Mouse (Mus musculus) lung, postnatal 36 days (tissue): ENCODE results near the gene Gm10097.
A peak's percentile ranks its signal among the peaks of the same experiment; 100 is the strongest.

Source experiments
- DNase-seq: peaks from one replicate; pipeline ENCODE4 v3.0.0; 2022; ENCODE audit warnings: mixed read lengths

Gm10097 gene

DNA sequence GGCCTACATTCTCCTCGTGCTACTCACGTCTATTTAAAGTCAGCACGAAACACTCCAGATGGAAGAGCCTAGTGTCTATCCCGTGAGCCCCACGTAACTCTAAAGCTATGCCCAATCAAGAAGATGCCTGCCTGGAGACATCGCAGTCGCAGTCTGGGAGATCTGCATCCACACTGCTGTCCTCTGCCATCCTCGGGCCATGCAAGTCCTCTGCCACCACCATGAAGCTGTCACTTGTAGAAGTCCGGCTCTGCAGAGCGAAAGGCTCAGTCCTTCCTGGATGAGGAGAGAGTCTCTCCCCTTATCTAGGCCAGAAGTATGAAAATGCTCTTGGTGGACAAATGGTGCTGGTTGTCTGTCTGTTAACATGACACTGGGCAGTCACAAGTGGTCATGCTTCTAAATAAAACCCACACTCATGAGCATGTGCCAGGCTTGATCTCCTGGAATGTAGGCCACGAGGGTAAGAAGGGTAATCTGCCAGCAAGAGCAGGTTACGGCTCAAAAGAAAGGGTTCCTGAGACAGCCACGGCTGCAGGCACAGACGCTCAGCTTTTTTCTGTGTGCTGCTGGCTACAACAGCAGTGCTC lies at the start of gene Gm10097:
Gene Gm10097 (plus strand): TSS at position 517 of the 590 bp plus-strand sequence.
- DNase-seq: no peak

DNA sequence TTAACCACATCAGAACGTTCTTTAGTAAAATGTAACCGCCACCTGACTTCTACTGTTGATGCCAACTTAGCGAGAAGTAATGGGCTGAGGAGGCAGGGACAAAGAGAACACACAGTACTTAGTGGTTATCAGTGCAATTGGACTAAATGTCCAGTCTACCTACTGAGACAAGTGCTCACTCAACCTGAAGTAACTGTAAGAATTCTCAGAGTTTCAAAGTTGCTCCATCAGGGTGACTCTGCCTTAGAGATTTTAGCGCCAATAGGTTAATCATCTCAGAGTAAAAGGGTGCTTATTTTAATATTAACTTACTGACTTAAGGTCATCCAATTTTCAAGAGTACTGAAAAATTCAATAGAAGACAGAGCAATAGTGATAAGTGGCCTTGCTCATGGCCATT lies 43.1 kb upstream of the Gm10097 start:
- DNase-seq: no peak

DNA sequence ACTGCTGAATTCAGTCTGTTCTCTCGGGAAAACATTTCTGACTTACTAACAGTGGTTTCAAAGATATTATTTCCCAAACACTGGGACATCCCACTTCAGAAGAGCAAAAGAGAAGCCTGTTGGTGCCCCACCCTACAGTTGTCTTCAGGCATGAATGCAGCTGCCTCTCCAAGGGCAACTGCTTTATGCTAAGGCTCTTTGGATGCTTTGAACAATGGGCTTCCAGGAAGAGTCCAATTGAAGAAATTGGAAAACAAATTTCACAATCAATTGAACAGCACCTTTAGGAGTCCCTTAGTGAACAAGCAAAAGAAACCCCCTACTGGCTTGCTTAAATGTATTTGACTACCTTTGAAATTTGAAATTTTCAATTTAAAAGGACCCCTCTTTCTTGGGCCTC lies 41.8 kb upstream of the Gm10097 start:
- DNase-seq: no peak

DNA sequence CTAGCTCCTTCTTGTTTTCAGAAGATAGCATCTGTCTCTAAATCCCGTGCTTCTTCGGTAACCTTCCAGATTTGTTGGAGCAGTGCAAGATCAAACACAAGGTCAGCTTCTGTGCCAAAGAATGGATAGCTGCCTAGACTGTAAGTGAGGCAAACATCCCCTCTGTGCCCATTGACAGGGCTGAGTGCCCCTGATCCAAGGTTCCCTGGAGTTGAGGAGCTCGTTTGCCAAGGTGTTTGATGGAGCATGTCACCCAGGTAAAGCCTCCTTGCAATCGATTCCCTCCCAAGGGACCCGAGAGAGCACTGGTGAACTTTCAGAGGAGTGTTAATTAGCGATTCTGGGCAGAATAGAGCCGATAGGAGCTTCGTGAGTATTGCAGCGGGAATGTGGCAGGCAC lies 40.7 kb upstream of the Gm10097 start:
- no peak for DNase-seq

DNA sequence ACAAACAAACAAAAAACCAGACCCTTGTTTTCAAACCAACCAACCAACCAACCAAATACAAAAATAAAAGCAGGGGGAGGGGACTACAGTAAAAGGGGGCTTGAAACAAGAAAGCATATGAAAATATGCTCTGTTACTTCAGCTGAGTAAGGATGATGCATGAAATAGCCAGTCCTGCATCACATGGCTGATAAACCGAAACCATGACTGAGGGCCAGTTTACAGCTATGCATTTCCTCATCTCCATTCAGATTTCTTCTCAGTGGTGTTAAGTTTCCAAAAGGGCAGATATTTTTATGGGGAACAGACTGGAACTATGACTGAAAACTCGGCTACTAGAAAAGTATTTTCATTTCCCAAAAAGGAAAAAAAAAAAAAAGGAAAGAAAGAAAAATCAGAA lies 39.8 kb upstream of the Gm10097 start:
- DNase-seq: no peak

DNA sequence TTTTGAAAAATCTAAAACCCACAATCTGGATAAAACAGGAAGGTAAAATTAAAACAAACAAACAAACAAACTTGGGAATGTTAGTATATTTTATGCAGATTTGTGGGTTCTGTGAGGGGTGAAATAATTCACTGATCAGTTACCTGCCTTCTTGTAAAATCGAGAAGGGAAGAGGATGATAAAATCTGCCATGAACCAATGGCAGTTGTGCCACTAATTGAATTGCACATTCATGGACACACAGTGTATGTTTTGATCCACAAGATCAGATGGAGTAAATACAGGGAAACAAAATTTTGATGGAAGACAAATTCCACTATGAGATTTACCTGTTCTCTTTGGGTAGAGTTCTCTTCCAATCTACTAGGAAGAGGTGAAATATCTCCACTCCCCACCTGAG lies 39.1 kb upstream of the Gm10097 start:
- DNase-seq: no peak

DNA sequence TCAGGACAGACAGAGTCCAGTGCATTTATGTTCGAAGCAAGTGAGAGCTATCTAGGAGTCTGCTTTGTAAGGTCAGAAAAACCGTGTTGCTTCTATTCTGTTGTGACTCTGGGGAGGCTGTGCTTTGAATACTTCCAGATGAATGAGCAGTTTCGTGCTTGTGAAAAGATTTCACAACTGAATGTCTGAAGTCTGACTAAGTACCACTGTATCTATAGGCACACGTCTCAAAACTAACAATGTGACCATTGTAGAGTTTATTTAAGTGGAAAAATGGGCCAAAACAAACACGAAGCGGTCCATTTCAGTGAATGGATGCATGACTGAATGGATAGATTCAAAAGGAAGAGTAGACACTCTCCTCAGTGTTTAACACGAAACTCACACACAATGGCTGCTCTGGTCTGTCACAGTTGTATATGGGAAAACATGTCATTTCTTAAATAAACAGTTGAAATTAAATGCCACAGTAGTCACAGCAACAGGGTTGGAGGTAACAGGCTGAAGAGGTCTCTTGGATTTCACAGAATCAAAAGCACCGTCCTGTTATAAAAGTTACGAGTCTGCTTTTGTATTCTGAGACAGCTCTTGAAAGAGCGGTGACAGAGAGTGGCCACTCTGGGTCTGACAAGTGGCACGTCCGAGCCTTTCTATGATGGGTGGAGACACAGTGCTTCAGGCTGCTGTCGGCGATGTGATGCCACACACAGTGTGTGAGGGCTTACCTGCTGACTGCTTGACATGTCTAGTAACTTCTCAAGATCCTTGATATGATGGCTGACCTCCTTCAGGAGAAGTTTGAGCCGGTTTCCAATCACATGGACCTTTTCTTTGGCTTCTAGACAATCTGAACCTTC lies 36.6 kb upstream of the Gm10097 start:
- no peak for DNase-seq

DNA sequence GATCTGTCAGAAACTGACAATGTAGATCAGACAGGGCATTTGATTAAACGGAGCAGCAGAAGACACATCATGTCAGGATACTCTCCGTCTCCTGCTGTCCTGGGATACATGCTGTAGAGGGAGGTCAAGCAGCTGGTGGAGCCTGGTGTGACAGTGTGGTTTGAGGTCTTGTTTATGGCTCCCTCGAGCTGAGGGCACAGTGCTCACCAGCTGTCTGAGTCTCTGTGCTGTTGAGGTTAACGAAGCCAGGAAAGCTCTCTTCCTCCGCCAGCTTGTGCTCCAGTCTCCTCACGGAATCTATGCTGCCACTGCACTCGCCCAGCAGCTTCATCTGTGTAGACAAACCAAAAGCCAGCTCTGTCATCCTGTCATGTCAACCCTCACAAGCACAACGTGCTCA lies 27.7 kb upstream of the Gm10097 start:
- peak; percentile 24 for DNase-seq

DNA sequence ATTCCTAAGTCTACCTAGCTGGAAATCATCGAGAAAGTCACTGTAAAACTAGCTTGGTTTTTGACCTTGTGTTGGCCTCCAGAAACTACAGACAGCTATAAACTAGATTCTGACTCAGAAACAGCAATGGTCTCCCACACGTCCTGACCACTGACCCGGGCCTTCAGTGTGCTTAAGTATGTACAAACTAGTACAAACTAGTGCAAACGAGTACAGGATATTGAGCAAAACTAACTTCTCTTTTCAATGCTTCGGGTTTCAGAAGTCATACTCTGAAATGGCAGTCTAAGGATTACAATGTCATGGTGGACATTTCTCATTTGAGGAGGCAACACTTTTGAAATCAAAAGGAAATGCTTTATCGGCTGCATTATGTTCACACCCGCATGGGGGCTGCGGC lies 24.5 kb upstream of the Gm10097 start:
- DNase-seq: no peak

DNA sequence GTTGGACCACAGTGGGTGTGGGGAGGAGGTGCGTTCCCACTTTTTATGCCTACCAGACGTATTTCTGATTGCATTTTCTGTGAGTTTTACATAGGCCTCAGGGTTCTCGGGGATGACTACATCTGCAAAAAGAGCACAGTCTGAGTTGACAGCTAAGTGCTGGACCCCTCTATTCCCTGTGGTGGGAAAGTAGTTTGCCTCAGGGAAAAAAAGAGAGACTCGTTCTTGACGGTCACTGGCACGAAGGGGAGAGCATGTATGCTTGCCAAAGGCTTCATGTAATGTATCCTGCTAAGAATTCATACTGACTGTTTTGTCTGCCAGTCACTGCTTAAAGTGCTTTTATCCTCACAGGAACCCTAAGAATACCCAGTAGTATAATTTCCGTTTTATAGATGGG lies 23.8 kb upstream of the Gm10097 start:
- no peak for DNase-seq

DNA sequence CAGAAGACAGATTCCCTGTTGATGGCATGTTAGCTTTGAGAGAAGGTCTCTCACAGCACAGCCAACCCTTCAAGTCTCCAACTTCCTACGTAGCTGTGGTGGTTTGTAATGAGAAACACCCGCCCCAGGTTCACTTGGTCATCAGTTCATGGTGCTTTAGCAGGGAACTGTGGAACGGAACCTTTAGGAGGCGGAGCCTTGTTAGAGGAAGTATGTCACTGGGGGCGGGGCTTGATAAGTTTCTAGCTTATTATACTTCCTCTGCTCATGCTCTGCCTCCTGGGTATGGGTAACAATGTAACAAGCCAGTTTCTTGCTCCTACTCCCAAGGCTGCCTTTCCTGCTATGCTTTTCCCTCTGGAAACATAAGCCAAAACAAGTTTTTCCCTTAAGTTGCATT lies 23.3 kb upstream of the Gm10097 start:
- peak; percentile 7 for DNase-seq

DNA sequence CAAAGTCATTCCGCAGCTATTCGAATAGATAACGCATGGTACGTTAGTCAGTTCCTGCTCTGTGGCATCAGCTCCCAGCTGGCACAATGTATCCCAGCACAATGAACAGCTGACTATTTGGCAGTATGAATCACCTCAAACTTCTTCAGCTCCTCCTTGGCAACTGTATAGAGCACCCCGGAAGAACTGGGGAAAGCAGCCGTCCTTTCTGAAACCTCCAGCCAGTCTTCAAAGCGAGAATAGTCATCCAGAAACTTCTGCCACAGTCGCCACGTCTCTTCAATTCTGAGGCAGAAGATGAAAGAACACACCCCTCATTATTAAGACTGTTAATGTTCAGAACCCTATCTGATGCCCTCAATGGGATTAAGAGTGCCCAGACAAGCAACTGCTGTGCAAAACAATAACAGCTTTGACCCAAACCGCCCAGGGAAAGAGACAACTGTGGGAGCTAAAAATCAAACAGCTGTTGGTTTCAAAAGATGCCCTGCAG lies 12.7 kb upstream of the Gm10097 start:
- DNase-seq: no peak

DNA sequence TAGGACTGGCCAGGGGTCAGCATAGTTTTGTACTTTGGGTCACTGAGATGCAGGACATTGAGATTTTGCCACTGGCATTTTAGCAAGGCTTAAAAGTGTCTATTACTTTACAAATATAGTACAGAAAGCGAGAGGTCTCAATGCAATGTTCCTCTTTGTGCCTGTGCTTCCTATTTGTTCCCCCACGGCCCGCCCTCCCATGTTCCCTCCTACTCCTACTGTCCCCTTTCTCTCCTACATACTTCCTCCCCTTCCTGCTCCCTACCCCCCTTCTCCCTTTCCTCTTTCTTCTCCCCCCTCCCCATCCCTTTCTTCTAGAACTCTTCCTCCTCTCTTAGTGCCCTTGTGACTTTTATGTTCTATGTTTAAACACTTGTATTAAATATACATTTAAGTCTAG lies 12.1 kb upstream of the Gm10097 start:
- no peak for DNase-seq

DNA sequence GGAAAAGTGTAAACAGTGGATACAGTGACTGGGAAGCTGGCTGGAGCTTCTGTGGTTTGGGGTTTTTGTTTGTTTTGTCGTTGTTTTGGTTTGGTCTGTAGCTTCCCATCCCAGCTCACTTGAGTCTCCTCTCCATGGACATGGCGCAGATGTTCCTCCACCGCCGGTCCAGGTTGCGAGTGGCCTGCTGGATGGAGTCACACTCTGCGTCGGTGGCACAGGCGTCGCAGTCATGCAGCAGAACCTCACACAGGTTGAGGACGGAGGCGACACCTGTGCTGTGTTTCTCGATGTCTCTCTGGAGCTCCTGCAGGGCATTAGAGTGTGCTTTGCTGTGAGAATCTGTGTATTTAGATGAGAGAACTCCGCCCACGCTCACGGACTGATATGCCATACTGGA lies 11.3 kb upstream of the Gm10097 start:
- no peak for DNase-seq

DNA sequence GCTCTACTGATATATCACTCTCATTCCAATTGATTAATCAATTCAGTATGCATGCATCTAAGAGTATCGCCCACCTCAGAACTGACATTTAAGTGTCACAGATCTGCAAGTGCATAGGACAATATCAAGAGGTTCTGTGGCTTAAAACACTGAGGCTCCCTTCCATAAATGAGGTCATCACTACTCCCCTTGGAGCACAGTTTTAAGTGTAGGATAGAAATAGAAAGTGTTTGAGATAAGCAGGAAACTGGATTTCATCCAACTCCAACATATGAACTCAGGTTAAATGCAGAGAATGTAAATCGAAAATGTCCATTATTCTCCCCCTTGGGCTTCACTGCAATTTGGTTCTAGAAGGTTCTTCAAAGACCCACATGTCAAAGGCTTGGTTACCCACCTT lies 10.1 kb upstream of the Gm10097 start:
- no peak for DNase-seq

DNA sequence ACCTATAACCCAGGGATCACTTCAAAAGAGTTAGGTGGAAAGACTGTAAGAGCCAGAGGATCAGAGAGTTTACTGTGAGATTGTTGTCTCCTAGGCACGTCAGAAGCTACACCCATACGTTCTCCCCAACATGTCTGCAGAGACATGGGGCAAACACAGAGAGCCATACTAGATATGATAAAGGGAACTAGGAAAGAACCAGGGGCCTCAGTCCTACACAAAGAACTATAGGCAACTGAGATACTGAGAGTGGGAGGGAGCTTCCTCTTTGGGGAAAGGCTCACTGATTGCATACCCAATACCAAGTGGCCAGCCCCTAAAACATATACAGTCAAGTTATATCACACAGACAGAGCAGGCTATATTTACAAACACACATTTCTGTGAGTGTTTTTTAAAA lies 9.0 kb upstream of the Gm10097 start:
- no peak for DNase-seq

DNA sequence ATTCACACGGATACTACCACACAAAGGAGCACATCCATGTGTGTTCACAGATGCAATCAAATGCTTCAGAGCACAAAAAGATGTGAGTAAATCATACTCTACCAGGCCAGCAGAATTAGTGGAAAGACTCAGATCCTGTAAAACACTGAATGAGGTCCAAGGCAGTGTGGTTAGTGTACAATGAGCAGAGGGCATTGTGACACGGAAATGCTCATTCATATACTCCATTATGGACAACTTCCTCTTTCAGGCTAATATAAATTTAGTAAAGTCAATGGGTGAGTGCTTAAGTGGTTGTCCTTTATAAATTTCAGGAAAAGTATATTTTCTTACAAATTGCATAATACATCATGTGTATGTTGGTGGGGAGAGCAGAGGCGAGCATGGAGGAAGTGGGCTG lies 1.9 kb upstream of the Gm10097 start:
- no peak for DNase-seq

DNA sequence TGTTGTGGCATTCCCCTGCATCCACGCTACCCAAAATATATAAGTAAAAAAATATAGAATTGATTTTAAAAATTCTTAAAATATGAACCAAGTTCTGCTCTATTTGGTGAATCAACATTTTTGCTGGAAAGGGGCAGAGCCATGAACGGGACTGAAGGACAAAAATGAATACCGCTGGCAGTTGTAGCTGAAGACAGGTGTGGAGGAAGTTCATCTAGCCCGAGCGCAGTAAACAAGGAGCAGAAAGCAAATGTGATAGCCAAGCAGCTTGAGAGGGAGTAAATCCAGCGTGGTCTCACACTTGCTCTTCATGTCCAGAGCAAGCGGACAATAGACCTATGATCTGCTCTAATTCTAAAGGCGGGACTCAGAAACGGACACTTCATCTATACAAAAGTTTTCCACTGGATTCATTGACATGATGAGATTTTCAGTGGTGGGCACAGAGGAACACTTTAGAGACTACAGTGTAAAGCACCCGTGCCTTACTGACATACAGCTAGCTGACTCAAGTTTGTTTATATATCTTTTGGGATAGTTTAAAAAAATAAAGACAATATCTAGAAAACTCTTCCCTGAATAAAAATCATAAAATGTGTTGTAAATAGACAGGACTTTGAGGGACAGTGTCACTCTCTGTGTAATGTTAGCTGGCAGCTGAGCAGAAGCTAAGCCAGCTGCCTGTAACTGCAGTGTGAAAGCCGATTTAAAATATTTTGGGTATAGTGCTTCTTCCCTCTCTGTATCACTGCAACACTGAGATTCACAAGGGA lies 1.4 kb downstream of the Gm10097 start:
- DNase-seq: no peak

DNA sequence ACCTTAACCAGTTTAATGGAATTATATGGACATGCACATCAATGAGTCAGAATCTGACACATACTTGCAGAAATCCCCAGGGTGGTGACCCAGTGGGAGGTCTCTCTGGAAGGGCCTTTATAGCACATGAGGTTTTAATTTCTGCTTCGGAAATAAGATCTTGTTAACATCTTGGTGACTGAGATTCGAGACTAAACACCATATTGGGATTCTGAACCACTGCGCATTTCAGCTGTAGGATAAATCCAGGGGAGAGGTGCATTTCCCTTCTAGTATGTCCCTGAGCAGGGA lies 1.9 kb downstream of the Gm10097 start:
- DNase-seq: no peak

DNA sequence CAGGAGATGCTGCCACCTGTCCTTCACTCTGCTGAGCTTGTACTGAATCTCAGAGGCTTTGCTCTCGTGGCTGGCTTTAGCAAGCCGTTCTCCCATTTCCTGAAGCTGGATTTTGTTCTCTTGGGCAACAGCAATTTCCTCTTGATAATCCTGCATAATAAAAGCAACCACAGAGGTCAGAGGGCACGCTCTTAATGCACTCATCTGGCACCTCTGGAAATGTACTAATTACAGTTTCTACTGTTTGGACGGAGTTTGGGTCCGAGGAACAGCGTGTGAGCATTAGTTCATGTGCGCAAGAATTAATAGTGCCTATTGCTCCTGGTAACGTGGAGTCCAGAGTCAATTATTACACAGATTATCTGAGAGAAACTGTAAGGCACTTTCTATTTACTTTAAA lies 3.1 kb downstream of the Gm10097 start:
- no peak for DNase-seq

DNA sequence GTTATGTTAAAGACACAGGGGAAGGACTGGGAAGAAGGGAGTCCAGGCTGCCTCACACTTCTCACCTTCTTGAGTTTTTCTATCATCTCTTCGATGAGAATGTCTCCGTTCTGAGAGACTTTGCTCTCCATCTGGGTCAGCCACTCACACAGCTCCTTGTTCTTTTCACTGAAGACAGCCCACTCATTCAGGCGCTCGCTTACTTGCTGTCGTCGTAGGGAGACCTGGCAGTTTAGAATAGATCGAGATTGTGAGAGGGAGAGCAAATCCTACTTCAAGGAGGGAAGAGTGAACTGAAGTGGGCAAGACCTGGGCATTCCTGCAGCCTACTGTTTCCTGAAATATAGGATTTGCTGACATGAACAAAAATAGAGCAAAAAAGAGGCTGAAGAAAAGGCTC lies 6.7 kb downstream of the Gm10097 start:
- DNase-seq: no peak

DNA sequence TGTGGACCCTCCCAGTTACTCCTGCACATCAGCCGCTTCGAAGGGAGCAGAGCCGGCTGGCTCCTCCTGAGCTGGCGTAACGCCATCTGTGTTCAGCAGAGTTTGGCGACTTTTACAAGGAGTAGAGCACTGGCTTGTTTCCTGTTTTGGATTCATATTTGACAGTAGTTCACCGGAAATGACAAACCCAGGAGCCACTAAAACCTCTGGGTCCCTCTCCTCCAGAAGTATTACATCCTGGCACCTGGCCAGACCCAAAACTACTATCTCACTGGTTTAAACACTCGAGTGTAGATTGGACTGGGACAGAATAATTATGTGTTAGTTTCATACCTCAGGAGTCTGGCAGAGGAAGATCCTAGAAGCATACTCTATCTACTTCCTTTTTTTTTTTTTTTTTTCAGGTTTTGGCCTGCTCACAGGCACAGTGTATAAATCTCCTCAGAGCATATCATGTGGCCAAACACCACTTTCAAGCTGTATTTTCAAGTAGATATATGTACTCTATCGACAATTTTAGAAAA lies 11.0 kb downstream of the Gm10097 start:
- DNase-seq: peak; percentile 33

DNA sequence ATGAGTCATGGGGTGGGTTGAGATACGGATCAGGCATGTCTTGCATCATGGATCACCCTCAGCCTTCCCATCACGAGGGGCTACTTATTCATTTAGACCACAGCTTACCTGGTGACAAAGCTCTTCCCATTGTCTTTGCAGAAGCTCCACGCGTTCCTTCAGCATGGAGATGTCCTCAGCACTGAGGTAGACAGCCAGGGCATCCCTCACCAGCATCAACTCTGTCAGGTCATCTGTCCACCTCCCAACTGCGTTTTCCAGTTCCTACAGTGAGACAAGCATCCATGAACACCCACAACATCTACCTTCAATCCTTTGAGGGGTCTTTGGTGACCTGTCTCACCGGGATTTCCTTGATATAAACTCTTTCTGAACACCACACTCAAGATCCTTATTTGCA lies 14.7 kb downstream of the Gm10097 start:
- DNase-seq: no peak

DNA sequence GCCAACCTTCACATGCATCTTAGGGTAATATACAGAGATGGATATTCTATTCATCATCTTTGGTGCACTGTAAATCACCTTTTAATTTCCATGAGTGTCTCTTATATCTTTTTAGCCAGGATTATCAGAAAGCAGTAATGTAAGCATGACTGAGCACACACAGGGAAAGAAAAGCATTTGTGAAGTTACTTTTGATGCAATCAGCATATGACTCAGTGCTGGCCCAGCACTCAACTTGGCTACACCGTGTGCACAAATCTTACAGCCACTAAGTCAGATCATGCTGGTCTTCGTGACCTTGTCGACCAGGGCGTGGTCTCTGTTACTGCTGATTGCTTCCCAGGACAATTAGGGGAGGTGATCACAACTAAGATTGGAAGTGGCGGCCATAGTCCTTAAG lies 16.8 kb downstream of the Gm10097 start:
- DNase-seq: no peak
